Mouse (Mus musculus) embryonic fibroblast, embryonic 13.5 days (primary cell): ENCODE measurements around the gene S1pr1.

Experiments used
- CTCF ChIP-seq: IDR thresholded peaks from 2 replicates; pipeline ENCODE4 v1.5.1; 2011; ENCODE audit warnings: mild to moderate bottlenecking, control low read depth, low read length, moderate library complexity, borderline replicate concordance; ENCODE audit not compliant: insufficient read depth
- POLR2A ChIP-seq: IDR thresholded peaks from 2 replicates; pipeline ENCODE4 v1.6.1; 2011; ENCODE audit warnings: low read depth, mild to moderate bottlenecking, control low read depth, low read length, moderate library complexity

- TF ChIP-seq CTCF, result no peak
- TF ChIP-seq POLR2A, result no peak
Observed at GRCm38 (mm10) chr3:115758455-115758912, 43.6 kb upstream of the S1pr1 start.
